Mouse (Mus musculus): ENCODE results near the gene Pld6.

Pld6 gene

DNA sequence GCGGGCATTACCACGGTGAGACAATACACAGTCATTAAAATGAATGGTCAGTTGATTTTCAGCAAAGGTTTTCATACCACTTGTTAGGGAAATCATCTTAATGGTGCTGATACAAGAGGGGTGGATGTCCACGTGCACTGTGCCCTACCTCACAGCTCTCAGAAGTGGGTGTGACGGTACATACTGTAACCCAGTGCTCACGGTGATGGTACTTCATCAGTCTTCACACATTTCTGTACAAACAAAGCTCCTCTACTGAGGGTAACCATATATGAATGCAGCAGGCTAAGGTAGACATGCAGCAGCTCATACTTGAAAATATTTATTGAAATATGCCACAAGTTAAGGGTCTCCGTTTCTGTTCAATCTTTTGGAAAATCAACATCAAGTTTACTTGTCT is 3.9 kb downstream of the Pld6 start:
- DNase-seq: no peak

DNA sequence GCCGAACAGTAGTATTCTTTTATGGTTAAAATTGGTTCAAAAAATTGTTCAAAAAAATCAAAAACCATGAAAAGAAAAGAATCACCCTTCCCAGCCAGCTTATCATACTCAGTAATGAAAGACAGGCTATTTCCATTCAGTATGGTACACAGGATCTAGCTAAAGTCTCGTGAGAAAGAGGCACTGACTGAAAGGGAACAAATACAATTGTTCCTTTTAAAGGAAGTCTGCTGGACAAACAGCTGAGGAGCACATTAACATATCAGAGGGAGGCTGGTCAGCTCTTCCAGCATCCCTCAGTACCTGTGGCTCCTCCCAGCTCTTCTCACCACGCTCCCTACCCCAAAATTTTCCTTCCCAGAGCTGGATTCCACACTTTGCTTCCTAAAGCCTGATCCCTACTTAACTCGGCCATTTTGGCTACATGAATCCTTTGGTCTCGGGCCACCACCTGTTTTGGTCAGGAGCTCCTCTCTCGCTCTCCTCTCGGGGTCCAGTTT is 5.3 kb downstream of the Pld6 start:
- no peak for DNase-seq

DNA sequence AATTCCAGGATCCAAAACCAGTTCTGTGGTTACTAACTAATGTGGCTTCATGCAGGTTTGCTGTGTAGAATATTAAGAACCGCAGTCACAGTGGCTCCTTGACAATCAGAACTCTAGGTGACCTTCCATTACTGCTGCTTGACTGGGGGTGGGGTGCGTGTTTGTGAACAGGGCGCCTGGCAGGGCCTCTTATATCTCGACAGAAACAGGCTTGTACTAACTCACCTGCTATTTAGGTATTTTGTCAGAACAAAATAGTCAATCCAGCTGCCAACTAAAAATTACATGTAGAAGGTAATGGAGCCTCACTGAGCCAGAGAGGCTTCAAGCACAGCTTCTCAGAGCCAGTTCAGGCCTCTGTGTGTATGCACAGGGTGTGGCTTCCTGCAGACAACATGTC is 7.2 kb downstream of the Pld6 start:
- no peak for DNase-seq

DNA sequence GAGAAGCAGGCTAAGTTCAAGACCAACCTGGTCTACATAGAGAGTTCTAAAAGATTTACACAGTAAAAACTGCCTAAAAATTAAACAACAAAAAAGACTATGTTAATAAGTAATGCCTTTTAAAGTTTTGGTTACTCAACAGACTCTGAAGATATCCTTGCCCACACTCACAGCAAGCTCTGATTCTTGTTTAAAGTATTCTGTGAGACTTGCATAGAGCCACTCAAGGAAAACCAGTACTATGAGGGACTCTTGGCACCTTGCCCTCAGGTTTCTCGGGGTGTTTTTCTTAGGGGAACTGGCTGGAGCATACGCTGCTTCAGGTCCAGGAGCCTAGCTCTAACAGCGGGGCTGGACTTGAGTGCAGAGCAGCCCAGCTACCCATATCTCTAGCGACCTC is 8.0 kb downstream of the Pld6 start:
- peak in 1 of 2 experiments; percentile 49 for DNase-seq

DNA sequence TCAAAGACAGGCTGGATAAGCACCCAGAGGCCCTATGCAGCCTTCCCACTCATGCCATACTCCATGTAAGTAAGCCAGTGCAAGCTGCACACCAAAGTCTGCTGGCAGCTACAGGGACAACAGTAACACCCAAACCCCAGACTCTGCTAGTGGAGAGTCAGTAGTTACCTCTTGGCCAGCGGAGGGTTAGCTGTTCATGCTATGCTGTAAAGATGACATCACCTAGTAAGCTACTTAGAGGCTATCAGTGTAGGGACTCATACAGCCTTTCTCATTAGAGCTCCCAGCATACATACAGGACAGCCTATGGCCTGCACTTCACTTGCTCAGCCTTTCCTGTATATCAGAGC is 8.6 kb downstream of the Pld6 start:
- no peak for DNase-seq

DNA sequence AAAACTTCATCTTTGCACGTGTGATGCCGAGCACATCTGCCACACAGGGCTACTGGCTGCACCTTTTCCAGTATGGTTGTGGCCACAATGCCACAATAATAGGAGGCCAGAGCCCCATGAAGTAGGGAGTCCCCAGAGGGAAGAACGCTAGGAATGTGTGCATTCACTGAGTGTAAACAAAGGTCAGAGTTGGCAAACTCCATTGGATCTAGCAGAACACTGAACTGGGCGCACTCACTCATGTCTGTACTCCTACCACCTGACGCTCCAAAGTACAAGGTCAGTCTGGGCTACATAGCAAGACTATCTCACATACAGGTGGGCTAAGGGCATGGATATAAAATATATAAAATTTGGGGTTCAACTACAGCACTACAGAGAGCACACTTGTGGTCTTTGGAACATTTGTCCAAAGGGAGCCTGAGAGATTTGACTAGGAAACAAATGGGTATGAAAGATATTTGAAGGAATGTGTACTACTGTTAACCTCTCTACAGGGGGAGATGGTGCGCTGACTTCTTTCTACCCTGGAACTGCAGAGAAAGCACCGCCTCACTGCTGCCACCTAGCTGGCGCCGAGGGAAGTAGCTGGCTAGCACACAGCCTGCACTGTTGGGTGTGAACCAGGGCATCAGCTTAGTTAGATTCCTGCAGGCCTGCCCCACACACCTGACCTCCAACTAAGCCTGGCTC is 9.1 kb downstream of the Pld6 start:
- peak; percentile 86 to 89 for DNase-seq

DNA sequence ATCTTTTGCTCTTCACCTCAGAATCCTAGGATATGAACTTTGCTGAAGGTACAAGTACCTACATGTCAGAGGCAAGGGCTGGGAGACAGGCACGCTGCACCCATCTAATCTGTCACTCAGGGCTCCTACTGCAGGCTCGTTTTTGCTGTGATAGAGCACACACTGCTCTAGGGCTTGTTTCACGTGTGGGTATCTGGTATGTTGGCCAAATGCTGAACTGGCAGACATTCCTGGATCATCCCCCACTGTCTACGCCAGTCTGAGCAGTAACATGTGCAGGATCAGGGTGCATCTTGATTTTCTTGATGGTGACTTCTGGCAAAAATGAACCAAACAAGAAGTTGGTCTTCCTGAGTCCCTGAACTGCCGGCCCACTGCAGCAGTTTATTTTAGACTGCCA is 10.2 kb downstream of the Pld6 start:
- peak in 1 of 2 experiments; percentile 48 for DNase-seq

DNA sequence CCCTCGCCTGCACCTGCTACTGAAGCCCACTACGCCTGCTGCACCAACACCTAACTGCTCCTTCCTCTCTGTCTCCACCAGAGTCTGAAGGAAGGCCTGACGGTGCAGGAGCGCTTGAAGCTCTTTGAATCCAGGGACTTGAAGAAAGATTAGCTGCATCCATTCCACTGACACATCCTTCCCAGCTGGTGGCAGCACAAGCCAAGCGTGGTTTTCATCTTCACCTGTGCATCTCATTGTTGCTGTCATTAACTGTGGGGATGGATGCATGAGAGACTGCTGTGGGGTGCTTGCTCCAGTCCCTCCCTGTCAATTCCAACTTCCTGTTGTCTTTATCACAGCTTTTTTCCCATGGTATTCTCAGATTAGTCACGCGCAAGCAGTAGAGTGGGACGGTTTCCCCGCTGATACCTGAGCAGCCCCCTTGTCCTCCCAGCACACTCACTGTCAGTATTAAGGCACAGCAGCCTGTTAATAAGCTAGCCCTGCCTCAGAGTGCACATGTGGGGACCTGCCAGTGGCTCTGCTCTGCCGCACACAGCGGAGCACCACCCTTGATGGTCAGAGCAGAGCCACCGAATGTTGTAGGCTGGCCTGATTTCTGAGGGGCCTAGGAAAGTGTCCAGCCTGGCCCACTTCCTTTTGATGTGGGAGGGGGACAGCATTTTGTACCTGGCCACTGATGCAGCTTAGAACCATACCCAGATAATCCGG is 11.9 kb downstream of the Pld6 start:
- DNase-seq: peak in 1 of 2 experiments; percentile 35

DNA sequence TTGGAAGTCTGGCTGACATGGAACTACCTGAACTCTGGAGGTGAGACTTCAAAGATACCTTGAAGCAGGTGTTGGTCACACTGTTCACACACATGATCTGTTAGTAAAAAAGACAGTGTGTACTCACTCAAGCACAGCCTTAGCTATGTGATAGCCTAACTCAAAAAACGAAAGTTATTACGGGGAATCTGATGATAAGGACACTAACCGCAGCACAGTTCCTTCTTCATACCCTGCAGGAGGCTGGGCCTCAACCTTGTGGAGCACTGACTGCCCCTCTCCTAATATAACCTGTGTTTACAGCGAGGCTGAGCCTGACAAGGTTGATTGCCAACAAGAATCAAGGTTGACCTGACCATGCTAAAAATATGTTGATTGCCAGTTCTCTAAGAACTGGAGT is 12.9 kb downstream of the Pld6 start:
- DNase-seq: no peak

DNA sequence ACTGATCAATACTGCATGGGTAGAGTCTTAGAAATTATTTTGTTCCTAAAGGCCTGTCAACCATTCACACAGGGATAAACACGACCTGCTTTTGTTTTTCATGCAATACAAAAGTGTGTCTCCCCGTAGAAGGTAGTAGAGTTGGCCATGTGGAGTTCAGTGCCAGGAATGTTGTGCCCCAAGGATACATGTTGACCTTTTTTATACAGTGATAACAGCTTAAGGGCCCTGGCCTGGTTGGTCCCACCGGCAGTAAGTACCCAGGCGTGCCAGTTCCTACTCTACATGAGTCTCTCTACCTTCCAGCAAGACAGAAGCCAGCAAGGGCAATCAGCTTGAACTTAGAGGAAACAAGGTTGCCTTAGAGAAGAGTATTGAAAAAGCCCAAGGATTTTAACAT is 14.5 kb downstream of the Pld6 start:
- DNase-seq: no peak

DNA sequence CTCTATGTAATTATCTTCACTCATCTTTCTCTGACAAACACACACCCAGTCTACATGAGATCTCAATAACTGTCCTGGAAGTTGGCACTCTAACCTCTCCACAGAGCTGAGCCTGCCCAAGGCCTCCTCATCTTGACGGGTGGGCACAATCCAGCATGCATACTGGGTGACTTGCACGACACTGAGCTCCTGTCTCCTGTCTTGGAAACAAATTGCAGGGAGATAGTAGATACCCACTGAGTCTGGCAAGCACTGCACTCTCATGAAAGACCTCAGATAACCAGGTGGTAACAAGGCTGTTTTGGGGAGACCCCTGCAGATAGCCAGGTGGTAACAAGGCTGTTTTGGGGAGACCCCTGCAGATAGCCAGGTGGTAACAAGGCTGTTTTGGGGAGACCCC is 15.2 kb downstream of the Pld6 start:
- peak; percentile 68 to 70 for DNase-seq

DNA sequence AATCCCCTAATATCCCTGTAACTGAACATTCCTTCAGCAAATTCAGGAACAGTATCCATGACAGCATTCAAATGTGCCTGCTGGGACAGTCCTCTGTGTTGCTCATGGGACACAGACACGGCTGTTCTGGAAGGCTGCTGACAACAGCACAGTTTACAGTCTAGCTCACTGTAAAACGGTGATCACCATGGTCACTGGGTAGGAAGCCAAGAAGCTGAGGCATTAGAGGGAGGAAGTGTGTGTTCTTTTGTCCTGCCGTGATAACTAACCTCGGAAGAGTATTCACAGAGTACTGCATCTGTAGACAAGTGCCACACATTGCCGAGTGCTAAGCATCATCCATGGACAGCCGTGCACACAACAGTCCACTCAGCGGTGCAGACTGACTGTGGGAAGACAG is 16.7 kb downstream of the Pld6 start:
- no peak for DNase-seq

DNA sequence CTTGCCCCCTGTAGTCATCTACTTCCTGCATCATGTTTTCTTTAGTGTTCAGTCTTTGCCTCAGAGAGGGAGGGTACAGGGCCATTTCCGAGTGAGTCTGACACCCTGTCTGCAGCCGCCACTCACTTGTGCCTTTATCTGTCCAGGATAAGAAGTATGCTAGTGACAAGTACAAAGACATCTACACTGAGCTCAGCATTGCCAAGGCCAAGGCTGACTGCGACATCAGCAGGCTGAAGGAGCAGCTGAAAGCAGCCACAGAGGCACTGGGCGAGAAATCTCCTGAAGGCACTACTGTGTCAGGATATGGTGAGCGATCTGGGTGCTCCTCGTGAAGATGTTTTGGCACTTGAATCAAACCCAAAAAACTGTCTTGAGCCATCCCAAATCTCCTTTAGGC is 17.7 kb downstream of the Pld6 start:
- no peak for DNase-seq

DNA sequence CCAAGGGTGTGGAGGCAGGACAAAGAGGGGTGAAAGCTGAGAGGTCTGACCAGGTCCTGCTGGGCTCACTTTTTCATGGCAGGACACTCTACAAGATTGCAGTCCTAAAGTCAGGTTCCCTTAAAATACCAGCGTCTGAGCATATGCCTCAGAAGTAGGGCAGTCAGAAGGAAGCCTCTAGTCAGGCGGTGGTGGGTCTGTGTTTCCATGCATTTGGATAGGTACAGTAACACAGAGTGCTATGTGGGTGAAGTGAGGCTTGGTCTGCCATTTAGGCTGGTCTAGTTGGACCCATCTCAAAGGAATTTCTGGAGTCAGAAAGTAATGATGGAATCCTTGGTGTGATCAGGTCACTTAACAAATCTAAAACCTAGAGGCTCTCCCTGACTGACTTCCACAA is 18.1 kb downstream of the Pld6 start:
- no peak for DNase-seq

DNA sequence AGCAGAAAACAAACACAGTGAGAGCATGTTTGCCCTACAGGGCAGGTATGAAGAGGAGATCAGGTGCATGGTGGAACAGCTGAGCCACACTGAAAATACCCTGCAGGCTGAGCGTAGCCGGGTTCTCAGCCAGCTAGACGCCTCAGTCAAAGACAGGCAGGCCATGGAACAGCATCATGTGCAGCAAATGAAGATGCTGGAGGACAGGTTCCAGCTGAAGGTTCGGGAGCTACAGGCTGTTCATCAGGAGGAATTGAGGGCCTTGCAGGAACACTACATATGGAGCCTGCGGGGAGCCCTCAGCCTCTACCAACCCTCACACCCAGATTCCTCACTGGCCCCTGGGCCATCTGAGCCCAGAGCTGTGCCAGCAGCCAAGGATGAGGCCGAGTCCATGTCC is 26.6 kb downstream of the Pld6 start:
- peak; percentile 62 to 66 for DNase-seq

DNA sequence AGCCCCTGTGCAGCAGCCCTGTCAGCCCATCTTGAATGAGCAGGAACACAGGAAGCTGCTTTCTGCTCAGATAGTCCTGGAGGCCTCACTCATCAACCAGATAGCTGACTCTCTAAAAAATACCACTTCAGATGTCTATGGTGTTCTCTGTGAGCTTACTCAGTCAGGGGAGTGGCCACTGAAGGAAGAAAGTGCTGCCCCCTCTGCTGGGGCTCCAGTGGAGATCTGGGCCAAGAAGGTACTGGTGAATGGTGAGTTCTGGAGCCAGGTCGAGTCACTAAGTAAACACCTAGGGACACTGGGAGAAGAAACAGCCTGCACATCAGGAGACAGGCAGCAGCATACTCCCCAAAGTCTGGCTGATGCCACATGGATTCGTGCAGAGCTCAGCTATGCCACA is 27.8 kb downstream of the Pld6 start:
- no peak for DNase-seq

DNA sequence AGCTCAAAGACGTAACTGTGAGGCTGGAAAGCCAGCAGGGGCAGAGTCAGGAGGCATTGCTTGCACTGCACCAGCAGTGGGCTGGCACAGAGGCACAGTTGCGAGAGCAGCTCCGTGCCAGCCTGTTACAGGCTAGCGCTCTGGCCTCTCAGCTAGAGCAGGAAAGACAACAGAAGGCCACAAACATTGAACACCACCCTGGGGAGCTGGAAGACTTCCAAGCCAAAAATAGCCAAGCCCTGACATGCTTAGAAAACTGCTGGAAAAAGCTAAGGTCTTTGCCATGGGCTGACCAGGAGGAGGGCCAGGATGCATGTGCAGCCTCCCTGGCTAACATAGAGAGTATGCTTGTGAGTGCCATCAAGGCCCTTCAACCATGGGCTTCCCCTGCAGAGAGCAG is 28.3 kb downstream of the Pld6 start:
- peak; percentile 94 for DNase-seq

DNA sequence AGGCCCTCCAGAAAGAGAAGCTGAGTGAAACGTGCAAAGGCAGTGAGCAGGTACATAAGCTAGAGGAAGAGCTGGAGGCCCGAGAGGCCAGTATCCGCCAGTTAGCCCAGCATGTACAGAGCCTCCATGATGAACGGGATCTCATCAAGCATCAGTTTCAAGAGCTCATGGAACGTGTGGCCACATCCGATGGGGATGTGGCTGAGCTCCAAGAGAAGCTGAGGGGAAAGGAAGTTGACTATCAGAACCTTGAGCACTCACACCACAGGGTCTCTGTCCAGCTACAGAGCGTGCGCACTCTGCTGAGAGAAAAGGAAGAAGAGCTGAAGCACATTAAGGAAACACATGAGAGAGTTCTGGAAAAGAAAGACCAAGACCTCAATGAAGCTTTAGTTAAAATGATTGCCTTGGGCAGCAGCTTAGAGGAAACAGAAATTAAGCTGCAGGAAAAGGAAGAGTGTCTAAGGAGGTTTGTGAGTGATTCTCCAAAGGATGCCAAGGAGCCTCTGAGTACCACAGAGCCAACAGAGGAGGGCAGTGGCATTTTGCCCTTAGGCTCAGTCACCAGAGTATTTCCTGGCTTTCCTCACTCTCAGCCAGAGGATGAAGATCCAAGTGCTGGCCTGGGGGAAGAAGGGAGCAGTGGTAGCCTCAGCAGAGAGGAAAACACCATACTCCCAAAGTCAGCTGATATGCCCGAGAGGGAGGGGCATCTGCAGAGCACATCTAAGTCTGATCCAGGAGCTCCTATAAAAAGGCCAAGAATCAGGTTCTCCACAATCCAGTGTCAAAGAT is 29.1 kb downstream of the Pld6 start:
- peak; percentile 46 to 60 for DNase-seq

DNA sequence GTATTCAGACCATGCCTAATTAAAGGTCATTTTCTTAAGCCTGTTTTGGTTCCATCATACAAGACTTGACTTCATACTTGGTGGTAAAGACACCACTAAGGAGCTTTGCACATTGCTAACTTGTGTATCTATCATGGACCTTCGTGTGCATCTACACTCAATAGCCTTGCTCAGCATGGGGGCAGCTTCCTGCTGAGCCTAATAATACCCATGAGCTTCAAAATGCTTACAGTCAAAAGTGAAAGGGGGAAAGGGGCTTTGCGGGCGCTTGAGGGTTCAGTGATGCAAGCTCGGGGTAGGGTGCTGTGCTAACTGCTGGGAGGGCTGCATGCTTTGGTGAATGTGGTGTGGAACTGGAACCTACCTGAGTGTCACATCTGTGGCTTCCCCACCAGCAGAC is 31.1 kb downstream of the Pld6 start:
- DNase-seq: no peak

DNA sequence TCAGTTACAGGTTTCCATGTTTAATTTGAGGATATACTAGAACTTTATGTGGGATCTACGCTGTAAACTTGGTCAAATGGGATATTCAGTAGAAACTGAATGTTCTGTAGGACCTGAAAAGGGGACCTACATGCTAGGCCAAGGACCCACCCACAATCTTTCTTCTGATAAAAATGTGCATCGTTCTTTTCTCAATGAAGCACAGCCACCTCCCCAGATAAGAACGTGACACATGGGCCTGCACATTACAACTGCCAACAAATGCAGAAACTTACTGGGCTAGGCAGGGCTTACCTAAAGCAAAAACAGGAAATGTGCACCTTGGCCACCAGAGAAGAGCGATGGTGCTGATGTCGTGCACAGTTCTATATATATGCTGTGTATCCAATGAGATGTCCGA is 32.9 kb downstream of the Pld6 start:
- DNase-seq: no peak

DNA sequence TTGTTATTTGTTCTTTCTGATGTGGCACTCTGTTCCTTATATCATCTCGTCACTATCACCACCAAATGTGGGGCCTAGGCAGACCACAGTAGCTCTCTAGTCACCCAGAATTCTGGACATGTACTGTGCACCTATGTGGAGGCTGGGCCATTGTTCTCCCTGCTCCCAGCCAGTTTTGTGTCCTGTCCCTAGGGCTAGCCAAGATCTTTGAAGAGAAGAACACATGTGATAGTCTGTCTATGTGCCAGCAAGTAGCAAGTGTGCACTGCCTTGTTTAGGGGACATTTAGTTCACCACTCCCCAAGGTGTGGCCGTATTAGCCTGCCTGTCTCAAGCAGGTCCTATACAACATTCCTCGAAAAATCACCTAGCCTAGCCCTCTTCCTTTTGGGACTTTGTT is 38.4 kb downstream of the Pld6 start:
- no peak for DNase-seq

DNA sequence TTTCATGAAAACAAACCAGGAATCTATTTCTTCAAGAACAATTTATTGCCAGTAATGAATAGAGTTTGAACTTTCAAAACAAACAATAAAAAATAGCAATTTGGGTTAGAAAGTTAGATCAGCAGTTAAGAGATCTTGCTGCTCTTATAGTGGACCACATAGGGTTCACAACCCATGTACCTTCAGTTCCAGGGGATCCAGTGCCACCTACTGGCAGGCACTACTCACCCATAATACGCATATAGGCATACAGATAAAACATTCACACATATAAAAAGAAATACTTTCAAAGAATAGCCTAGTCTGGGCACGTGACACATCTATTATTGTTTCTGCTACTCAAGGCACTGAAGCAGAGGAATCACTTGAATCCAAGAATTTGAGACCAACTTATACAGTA is 40.8 kb downstream of the Pld6 start:
- peak in 1 of 2 experiments; percentile 77 for DNase-seq

DNA sequence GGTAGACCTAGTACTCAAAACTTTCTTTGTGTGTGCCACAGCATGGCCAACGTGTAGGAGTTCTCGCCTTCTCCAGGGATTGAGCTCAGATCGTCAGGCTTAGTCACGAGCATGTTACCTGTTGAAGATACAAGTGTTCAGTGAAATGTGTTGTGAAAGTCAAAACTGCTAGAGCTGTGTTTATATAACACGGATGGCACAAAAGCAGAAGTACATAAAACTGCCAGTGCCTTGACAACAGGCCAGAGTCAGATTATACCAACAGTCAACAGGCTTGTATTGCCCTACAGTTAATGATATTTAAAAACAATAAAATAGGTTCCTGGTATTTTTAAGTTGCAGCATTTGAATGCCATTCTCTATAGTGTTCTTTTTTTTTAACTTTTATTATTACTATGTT is 41.6 kb downstream of the Pld6 start:
- DNase-seq: no peak

DNA sequence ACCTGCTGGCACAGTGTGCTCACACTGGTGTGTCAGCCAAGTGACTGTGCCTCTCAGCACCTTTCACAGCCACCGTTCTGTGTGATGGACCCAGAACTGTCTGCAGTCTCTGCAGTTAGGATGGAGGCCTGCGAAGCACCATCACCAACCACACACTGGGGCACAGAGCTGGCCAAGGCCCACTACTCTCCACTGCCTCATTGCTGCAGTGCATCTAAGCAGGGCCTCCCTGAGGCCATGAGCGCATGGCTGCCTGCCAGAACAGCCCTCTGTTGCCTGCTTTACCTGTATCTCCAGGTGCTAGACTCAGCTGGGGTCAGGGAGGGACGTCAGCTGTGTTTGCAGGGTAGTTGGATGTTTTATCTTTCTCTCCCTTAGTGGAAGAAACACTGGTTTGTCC is 43.1 kb downstream of the Pld6 start:
- peak; percentile 54 to 66 for DNase-seq

All from cerebellum, postnatal 25 days (tissue).